Mouse (Mus musculus) forebrain, embryonic 13.5 days (tissue): ENCODE results near the gene Iqce. TPM values are rescaled to one million over a fixed set of nuclear protein-coding genes. Genes with fewer than 3 reads are reported as not detected.

ENCODE experiments used
- ATAC-seq: fragments of 200-750 bp; cut with Nextera tagmentation; 2 replicates; pipeline ENCODE4 v1.8.0; 2017
- H3K27ac ChIP-seq: fragments of 300-500 bp; sonication (generic); 2 replicates; pipeline ENCODE4 v1.5.1; 2015; ENCODE audit warnings: inconsistent platforms, mild to moderate bottlenecking, moderate library complexity
- H3K27me3 ChIP-seq: fragments of 300-500 bp; sonication (generic); 2 replicates; pipeline ENCODE4 v1.6.1; 2015; ENCODE audit warnings: mild to moderate bottlenecking, inconsistent platforms
- H3K36me3 ChIP-seq: fragments of 300-500 bp; sonication (generic); 2 replicates; pipeline ENCODE4 v1.6.1; 2015; ENCODE audit warnings: mild to moderate bottlenecking, inconsistent platforms; ENCODE audit not compliant: poor library complexity, severe bottlenecking
- H3K4me1 ChIP-seq: fragments of 300-500 bp; sonication (generic); 2 replicates; pipeline ENCODE4 v1.6.1; 2015; ENCODE audit warnings: inconsistent platforms
- H3K4me2 ChIP-seq: fragments of 300-500 bp; sonication (generic); 2 replicates; pipeline ENCODE4 v1.6.1; 2015; ENCODE audit warnings: inconsistent platforms, mild to moderate bottlenecking, moderate library complexity
- H3K4me3 ChIP-seq: fragments of 300-500 bp; sonication (generic); 2 replicates; pipeline ENCODE4 v1.5.1; 2015; ENCODE audit warnings: mild to moderate bottlenecking, inconsistent platforms
- H3K9ac ChIP-seq: fragments of 300-500 bp; sonication (generic); 2 replicates; pipeline ENCODE4 v1.6.1; 2015; ENCODE audit warnings: mild to moderate bottlenecking, inconsistent platforms
- H3K9me3 ChIP-seq: fragments of 300-500 bp; sonication (generic); replicated peaks from 2 replicates; pipeline ENCODE4 v1.6.1; 2016; ENCODE audit warnings: inconsistent platforms
- WGBS: fragments of 180-500 bp; shearing (Covaris S2); methylation state at CpG from one replicate; pipeline ENCODE4 v1.1.7; 2015; 5-methylcytosine and 5-hydroxymethylcytosine counted together
- polyA plus RNA-seq: library from polyadenylated mRNA; unstranded; fragments of >200 nt; fragmentation: Nextera tagmentation; extraction: Ambion mirVana; gene quantifications from 2 replicates; pipeline ENCODE4 v1.2.1, GENCODE M21; 2015

The Iqce gene
- polyA plus RNA-seq, 1 experiment from 2014 or later = 20.1 TPM

DNA sequence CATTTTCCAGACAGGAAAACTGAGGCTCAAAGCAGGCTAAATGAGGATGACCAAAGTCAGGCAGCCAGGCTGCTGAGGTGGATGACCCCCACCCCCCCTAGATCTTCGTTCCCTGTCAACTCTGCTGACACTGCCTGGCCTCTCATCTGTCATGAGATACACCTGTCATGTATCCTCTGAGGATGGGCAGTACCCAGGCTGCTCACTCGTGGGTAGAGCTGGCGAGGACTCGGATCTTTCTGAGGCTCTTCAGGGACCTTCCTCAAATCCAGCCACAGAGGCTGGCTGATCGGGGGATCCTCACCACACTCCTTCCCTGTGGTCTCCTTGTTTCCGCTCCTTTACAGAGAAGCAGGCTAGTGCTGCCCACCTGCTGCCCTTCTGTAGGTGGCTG is 86.1 kb downstream of the Iqce start:
- Histone ChIP-seq H3K9me3 (no peaks in the 10 kb centered on the region), H3K36me3 (peaks cover 63% of the 10 kb centered on the region), H3K4me1 (peaks cover 40% of the 10 kb centered on the region), H3K4me2 (no peak overlapping the region), H3K27ac (peak overlapping the region; percentile 68), H3K4me3 (no peak overlapping the region), H3K27me3 (no peaks in the 10 kb centered on the region), H3K9ac (no peak overlapping the region)
- WGBS = 78% methylated on average over 6 of the region's 6 CpGs
- ATAC-seq = no peak

DNA sequence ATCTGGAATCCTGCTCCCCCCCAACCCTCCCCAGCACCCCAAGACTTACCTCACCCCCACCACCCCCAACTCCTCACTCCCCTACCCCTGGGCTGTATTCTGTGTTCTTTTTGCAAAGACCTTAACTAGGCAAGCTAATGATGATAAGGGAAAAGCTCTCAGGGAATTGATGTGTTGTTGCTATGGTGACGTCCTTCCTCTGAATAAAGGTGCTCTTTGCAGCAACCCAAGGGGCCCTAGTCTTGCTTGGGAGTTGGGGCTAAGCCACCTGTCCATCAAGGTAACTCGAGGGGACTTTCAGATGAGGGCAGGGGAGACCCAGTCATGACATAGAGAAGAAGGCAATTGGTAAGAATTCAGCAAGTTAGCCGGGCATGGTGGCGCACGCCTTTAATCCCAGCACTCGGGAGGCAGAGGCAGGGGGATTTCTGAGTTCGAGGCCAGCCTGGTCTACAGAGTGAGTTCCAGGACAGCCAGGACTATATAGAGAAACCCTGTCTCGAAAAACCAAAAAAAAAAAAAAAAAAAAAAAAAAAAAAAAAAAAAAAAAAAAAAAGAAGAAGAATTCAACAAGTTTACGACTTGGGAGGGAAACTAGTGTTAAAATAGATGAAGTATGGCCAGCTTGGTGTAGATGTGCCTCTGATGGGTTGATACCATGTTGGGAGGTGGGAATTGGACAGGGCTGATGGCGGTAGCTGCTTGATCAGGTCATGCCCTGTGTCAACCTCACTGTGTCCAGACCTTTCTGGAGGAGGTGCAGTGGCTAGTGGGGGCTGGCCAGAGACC is 86.7 kb downstream of the Iqce start:
- Histone ChIP-seq H3K9me3 (no peaks in the 10 kb centered on the region), H3K4me3 (no peak overlapping the region), H3K36me3 (peaks cover 59% of the 10 kb centered on the region), H3K4me2 (no peak overlapping the region), H3K27me3 (no peaks in the 10 kb centered on the region), H3K4me1 (peaks cover 46% of the 10 kb centered on the region), H3K9ac (no peak overlapping the region), H3K27ac (peak overlapping the region; percentile 68; the same call in 1 of the 2 replicates)
- ATAC-seq = no peak
- 74% methylated on average over 10 of the region's 10 CpGs for WGBS

DNA sequence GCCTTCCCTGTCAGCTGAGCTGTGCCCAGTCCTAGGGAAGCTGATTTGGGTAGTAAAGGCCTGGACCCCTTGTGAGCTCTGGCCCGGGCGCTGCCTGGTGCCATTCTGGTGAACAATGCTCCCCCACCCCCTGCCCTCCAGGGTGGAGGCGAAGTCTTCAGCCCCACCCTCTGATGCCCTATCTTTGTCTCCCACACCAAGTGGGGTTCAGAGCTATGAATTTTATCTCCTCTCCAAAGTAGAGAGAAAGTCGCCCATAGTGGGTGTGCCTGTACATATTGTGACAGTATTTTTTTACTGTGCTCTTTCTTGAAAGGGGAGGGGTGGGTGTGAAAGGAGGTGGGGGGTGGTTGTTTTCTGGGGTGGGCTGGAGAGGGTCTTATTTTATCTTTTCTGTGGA is 87.3 kb downstream of the Iqce start:
- Histone ChIP-seq H3K36me3 (peaks cover 59% of the 10 kb centered on the region), H3K4me1 (peaks cover 52% of the 10 kb centered on the region), H3K27me3 (no peaks in the 10 kb centered on the region), H3K27ac (peak overlapping the region; percentile 41), H3K9me3 (no peaks in the 10 kb centered on the region), H3K4me2 (no peak overlapping the region), H3K9ac (0 out of 2 replicates have a peak overlapping the region, but pooled peaks have one; percentile 21), H3K4me3 (no peak overlapping the region)
- ATAC-seq = no peak
- WGBS = 82% methylated on average over 4 of the region's 4 CpGs

GRCm38 (mm10) chr5:140614141-140614540 is 88.0 kb downstream of the Iqce start:
- ATAC-seq = no peak
- Histone ChIP-seq H3K4me1 (peaks cover 59% of the 10 kb centered on the region), H3K27me3 (no peaks in the 10 kb centered on the region), H3K4me3 (no peak overlapping the region), H3K27ac (peak overlapping the region; percentile 41; the same call in 1 of the 2 replicates), H3K4me2 (no peak overlapping the region), H3K9ac (0 out of 2 replicates have a peak overlapping the region, but pooled peaks have one; percentile 21), H3K36me3 (peaks cover 59% of the 10 kb centered on the region), H3K9me3 (no peaks in the 10 kb centered on the region)
- 95% methylated on average over 10 of the region's 10 CpGs for WGBS

GRCm38 (mm10) chr5:140612191-140612590 is 90.0 kb downstream of the Iqce start:
- peak overlapping the region; percentile 69 for H3K4me3 ChIP-seq
- WGBS = 16% methylated on average over 18 of the region's 18 CpGs
- peak overlapping the region; percentile 86 for H3K4me2 ChIP-seq
- H3K36me3 ChIP-seq = peaks cover 47% of the 10 kb centered on the region
- ATAC-seq = no peak
- H3K9ac ChIP-seq = peak overlapping the region; percentile 92
- H3K27ac ChIP-seq = peak overlapping the region; percentile 98
- H3K27me3 ChIP-seq = no peaks in the 10 kb centered on the region
- peaks cover 76% of the 10 kb centered on the region for H3K4me1 ChIP-seq
- H3K9me3 ChIP-seq = no peaks in the 10 kb centered on the region

Other genes starting within 250 kb of the Iqce start
- gene Chst12, start 196.8 kb downstream of the Iqce start, polyA plus RNA-seq = 8.8 and 11.1 TPM in 2 replicates
- gene Grifin, start 137.3 kb downstream of the Iqce start, polyA plus RNA-seq = 0.49 TPM in 1 of 2 replicates, not detected in the other
- 28.8 and 31.8 TPM in 2 replicates for gene Lfng, start 95.1 kb downstream of the Iqce start, polyA plus RNA-seq
- 59.3 and 63.4 TPM in 2 replicates for gene Ttyh3, start 53.3 kb downstream of the Iqce start, polyA plus RNA-seq
- gene Brat1, start 2.6 kb upstream of the Iqce start, polyA plus RNA-seq = 21.2 and 25.1 TPM in 2 replicates
- gene Amz1, start 21.7 kb upstream of the Iqce start, polyA plus RNA-seq = 2.7 and 3.3 TPM in 2 replicates
- 11.0 and 12.6 TPM in 2 replicates for gene Gna12, start 128.1 kb upstream of the Iqce start, polyA plus RNA-seq